Mouse (Mus musculus) midbrain, postnatal 0 days (tissue): ENCODE results near the gene Ap3b1. TPM values are rescaled to one million over a fixed set of nuclear protein-coding genes. Genes with fewer than 3 reads are reported as not detected.

Experiments used
- ATAC-seq: fragments of 200-750 bp; cut with Nextera tagmentation; 2 replicates; pipeline ENCODE4 v1.8.0; 2017; ENCODE audit warnings: moderate number of reproducible peaks, mild to moderate bottlenecking, moderate TSS enrichment, moderate library complexity; ENCODE audit not compliant: low FRiP score
- DNase-seq: peaks from one replicate; pipeline ENCODE4 v3.0.0-alpha.2; 2015; ENCODE audit warnings: low spot score
- H3K27ac ChIP-seq: fragments of 300-500 bp; sonication (generic); 2 replicates; pipeline ENCODE4 v1.5.1; 2014; ENCODE audit warnings: low read depth, mild to moderate bottlenecking, low read length, mixed read lengths
- H3K27me3 ChIP-seq: fragments of 300-500 bp; sonication (generic); 2 replicates; pipeline ENCODE4 v1.6.1; 2014; ENCODE audit warnings: low read length, control low read depth, mixed read lengths; ENCODE audit not compliant: insufficient read depth
- H3K36me3 ChIP-seq: fragments of 300-500 bp; sonication (generic); 2 replicates; pipeline ENCODE4 v1.6.1; 2014; ENCODE audit warnings: low read length, control low read depth, mixed read lengths; ENCODE audit not compliant: insufficient read depth
- H3K4me1 ChIP-seq: fragments of 300-500 bp; sonication (generic); 2 replicates; pipeline ENCODE4 v1.6.1; 2014; ENCODE audit warnings: mild to moderate bottlenecking, control low read depth, antibody characterized with exemption, low read length, mixed read lengths; ENCODE audit not compliant: insufficient read depth
- H3K4me2 ChIP-seq: fragments of 300-500 bp; sonication (generic); 2 replicates; pipeline ENCODE4 v1.6.1; 2014; ENCODE audit warnings: low read depth, mild to moderate bottlenecking, low read length, mixed read lengths; ENCODE audit not compliant: poor library complexity, severe bottlenecking
- H3K4me3 ChIP-seq: fragments of 300-500 bp; sonication (generic); 2 replicates; pipeline ENCODE4 v1.5.1; 2014; ENCODE audit warnings: low read depth, mild to moderate bottlenecking, low read length, moderate library complexity
- H3K9ac ChIP-seq: fragments of 300-500 bp; sonication (generic); replicated peaks from 2 replicates; pipeline ENCODE4 v1.6.1; 2014; ENCODE audit warnings: mild to moderate bottlenecking, low read length, moderate library complexity, mixed read lengths; ENCODE audit not compliant: poor library complexity, severe bottlenecking
- H3K9me3 ChIP-seq: fragments of 300-500 bp; sonication (generic); 2 replicates; pipeline ENCODE4 v1.6.1; 2016; ENCODE audit warnings: low read length, control low read depth
- CTCF ChIP-seq: IDR thresholded peaks from 2 replicates; pipeline ENCODE4 v1.5.1; 2016; ENCODE audit warnings: antibody characterized with exemption, mild to moderate bottlenecking
- WGBS: fragments of 180-500 bp; shearing (Covaris S2); extraction: QIAGEN DNeasy Blood & Tissue Kit; methylation state at CpG from one replicate; pipeline ENCODE4 v1.1.7; 2014; 5-methylcytosine and 5-hydroxymethylcytosine counted together
- polyA plus RNA-seq: library from polyadenylated mRNA; unstranded; fragments of >200 nt; fragmentation: Nextera tagmentation; extraction: Ambion mirVana; gene quantifications from 2 replicates; pipeline ENCODE4 v1.2.1, GENCODE M21; 2015
- total RNA-seq: library from RNA; depleted of rRNA; stranded (reverse); fragments of >200 nt; gene quantifications from 2 replicates; pipeline ENCODE4 v1.2.3, GENCODE M21; 2014

Ap3b1 gene
- total and polyA plus RNA-seq, 2 experiments from 2014 or later, result 21.1 to 21.5 TPM

GRCm38 (mm10) chr13:94564351-94564994 lies 205.7 kb downstream of the Ap3b1 start:
- Histone ChIP-seq H3K27ac (no peak overlapping the region), H3K4me2 (no peak overlapping the region), H3K9ac (no peak overlapping the region), H3K36me3 (no peaks in the 10 kb centered on the region), H3K9me3 (no peaks in the 10 kb centered on the region), H3K27me3 (peaks cover 6% of the 10 kb centered on the region; the same call in 1 of the 2 replicates), H3K4me3 (no peak overlapping the region), H3K4me1 (no peaks in the 10 kb centered on the region)
- no peak for DNase-seq
- ATAC-seq, result no peak
- WGBS, result 29% methylated on average over 13 of the region's 13 CpGs
- no peak for TF ChIP-seq CTCF

GRCm38 (mm10) chr13:94565176-94565575 lies 206.4 kb downstream of the Ap3b1 start:
- Histone ChIP-seq H3K4me3 (no peak overlapping the region), H3K9ac (no peak overlapping the region), H3K9me3 (no peaks in the 10 kb centered on the region), H3K27ac (no peak overlapping the region), H3K4me2 (no peak overlapping the region), H3K36me3 (no peaks in the 10 kb centered on the region), H3K4me1 (no peaks in the 10 kb centered on the region), H3K27me3 (peaks cover 6% of the 10 kb centered on the region; the same call in 1 of the 2 replicates)
- no peak for DNase-seq
- WGBS, result 69% methylated on average over 14 of the region's 14 CpGs
- no peak for ATAC-seq
- no peak for TF ChIP-seq CTCF

- Histone ChIP-seq H3K4me3 (no peak overlapping the region), H3K27me3 (peaks cover 6% of the 10 kb centered on the region; the same call in 1 of the 2 replicates), H3K4me1 (no peaks in the 10 kb centered on the region), H3K4me2 (no peak overlapping the region), H3K36me3 (no peaks in the 10 kb centered on the region), H3K9ac (no peak overlapping the region), H3K9me3 (no peaks in the 10 kb centered on the region), H3K27ac (no peak overlapping the region)
- DNase-seq, result no peak
- no peak for ATAC-seq
- 71% methylated on average over 9 of the region's 9 CpGs for WGBS
- TF ChIP-seq CTCF, result no peak
Observed at GRCm38 (mm10) chr13:94565616-94566015, 206.9 kb downstream of the Ap3b1 start.

- DNase-seq, result no peak
- WGBS, result 52% methylated on average over 6 of the region's 6 CpGs
- no peak overlapping the region for H3K9ac ChIP-seq
- H3K4me3 ChIP-seq, result no peak overlapping the region
- no peaks in the 10 kb centered on the region for H3K4me1 ChIP-seq
- H3K27me3 ChIP-seq, result 0 out of 2 replicates have a peak, but pooled peaks cover 4% of the 10 kb centered on the region
- ATAC-seq, result no peak
- H3K27ac ChIP-seq, result no peak overlapping the region
- H3K36me3 ChIP-seq, result no peaks in the 10 kb centered on the region
- H3K4me2 ChIP-seq, result no peak overlapping the region
- no peak for TF ChIP-seq CTCF
- no peaks in the 10 kb centered on the region for H3K9me3 ChIP-seq
Observed at GRCm38 (mm10) chr13:94567739-94568138, 209.0 kb downstream of the Ap3b1 start.

- ATAC-seq (no peak), DNase-seq (no peak)
- no peak overlapping the region for H3K9ac ChIP-seq
- WGBS, result 92% methylated on average over 10 of the region's 10 CpGs
- no peaks in the 10 kb centered on the region for H3K9me3 ChIP-seq
- H3K4me1 ChIP-seq, result peaks cover 6% of the 10 kb centered on the region; the same call in 1 of the 2 replicates
- H3K27ac ChIP-seq, result no peak overlapping the region
- H3K27me3 ChIP-seq, result 0 out of 2 replicates have a peak, but pooled peaks cover 4% of the 10 kb centered on the region
- H3K4me3 ChIP-seq, result no peak overlapping the region
- H3K4me2 ChIP-seq, result no peak overlapping the region
- no peak for TF ChIP-seq CTCF
- H3K36me3 ChIP-seq, result no peaks in the 10 kb centered on the region
Observed at GRCm38 (mm10) chr13:94571001-94571400, 212.2 kb downstream of the Ap3b1 start.

- WGBS, result 70% methylated on average over 8 of the region's 8 CpGs
- Histone ChIP-seq H3K27me3 (0 out of 2 replicates have a peak, but pooled peaks cover 4% of the 10 kb centered on the region), H3K4me1 (peaks cover 12% of the 10 kb centered on the region; the same call in 1 of the 2 replicates)
Observed at GRCm38 (mm10) chr13:94573356-94573755, 214.6 kb downstream of the Ap3b1 start.

More at GRCm38 (mm10) chr13:94573356-94573755, 214.6 kb downstream of the Ap3b1 start:
- TF ChIP-seq CTCF, result no peak
- ATAC-seq (no peak), DNase-seq (no peak)
- H3K27ac ChIP-seq, result no peak overlapping the region
- no peak overlapping the region for H3K4me2 ChIP-seq
- no peaks in the 10 kb centered on the region for H3K36me3 ChIP-seq
- no peak overlapping the region for H3K9ac ChIP-seq
- no peaks in the 10 kb centered on the region for H3K9me3 ChIP-seq
- H3K4me3 ChIP-seq, result no peak overlapping the region
